Mouse (Mus musculus): ENCODE data around the gene Wdr63. TPM values are rescaled to one million over a fixed set of nuclear protein-coding genes. Genes with fewer than 3 reads are reported as not detected.
A peak's percentile ranks its signal among the peaks of the same experiment; 100 is the strongest.

Wdr63 gene
- total and polyA plus RNA-seq, 3 experiments: 0.53 TPM; not detected in 2

DNA sequence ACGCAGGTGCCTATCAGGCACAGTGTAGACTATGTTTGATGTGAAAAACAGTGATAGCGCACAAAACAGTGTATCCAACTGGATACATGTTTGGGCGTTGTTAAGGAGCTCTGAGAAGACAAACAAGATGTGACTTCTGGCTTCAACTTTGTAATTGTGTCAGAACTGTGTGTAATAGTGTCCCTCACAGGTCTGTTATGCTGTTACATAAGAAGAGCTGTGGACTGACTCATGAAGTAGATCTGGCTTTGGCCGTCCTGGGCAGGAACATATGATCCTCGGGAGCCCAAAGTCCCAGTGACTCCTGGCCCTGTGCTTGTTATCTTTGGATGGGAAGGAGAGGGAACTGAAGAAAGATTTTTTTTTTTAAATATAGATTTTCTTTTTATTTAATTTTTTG lies 112.4 kb downstream of the Wdr63 start:
- intact Hi-C loops (cut with DNase I): no loop called here
- no peak overlapping the region for H3K9ac ChIP-seq (ENCODE audit: low read depth, low read length)
- H3K27ac ChIP-seq: peak overlapping the region; percentile 38
- 40% methylated on average over 5 of the region's 5 CpGs for WGBS
- H3K79me2 ChIP-seq (replicated peaks; ENCODE audit: control insufficient read depth, insufficient read depth, low read length): no peaks in the 10 kb centered on the region
- no peaks in the 10 kb centered on the region; the same call in 1 of the 2 replicates for H3K36me3 ChIP-seq (ENCODE audit: control insufficient read depth, insufficient read depth, low read length)
- H3K4me1 ChIP-seq (ENCODE audit: control insufficient read depth, insufficient read depth, low read length): no peaks in the 10 kb centered on the region; the same call in none of the 2 replicates
- no peaks in the 10 kb centered on the region for H3K27me3 ChIP-seq (ENCODE audit: control insufficient read depth, insufficient read depth, low read length)
- 0 out of 2 replicates have a peak, but pooled peaks have one; percentile 33 for TF ChIP-seq EP300 (IDR thresholded peaks at IDR 0.05; ENCODE audit: insufficient read depth, low read depth, low read length)
- no peak for TF ChIP-seq CTCF (IDR thresholded peaks at IDR 0.05)
- DNase-seq: peak in 1 of 2 experiments; percentile 45
- no peak overlapping the region for H3K4me3 ChIP-seq

DNA sequence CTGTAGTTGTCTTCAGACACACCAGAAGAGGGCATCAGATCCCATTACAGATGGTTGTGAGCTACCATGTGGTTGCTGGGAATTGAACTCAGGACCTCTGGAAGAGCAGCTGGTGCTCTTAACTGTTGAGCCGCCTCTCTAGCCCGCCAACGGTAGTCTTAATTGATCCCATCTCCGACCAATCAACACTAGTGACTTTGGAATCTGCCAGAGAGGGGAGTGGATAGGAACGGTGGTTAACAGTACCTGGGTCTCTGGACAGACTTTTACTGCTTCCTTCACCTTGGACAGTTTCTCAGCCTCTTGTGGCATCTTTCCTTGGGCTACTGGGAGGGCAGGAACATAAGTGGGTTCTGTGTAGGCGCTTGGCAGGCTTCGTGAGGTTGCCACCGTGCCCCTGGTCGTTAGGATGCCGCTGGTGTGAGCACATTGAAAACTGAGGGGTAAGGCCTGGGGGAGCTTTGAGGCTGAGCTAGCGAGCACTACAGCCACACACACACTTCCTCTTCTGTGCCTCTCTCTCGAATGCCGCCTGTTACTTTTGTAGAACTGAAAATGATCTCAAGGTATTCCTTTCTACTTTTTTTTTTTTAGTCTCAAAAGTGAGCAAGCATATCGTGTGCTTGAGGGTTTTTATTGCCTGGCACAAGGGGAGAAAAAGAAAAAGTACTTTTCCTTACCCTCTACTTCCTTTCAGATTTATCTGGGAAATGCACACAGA lies 114.3 kb downstream of the Wdr63 start:
- Histone ChIP-seq H3K27ac (no peak overlapping the region; the same call in 1 of the 2 replicates), H3K9ac (ENCODE audit: low read depth, low read length) (no peak overlapping the region), H3K4me3 (no peak overlapping the region), H3K4me1 (ENCODE audit: control insufficient read depth, insufficient read depth, low read length) (no peaks in the 10 kb centered on the region; the same call in none of the 2 replicates), H3K79me2 (replicated peaks; ENCODE audit: control insufficient read depth, insufficient read depth, low read length) (no peaks in the 10 kb centered on the region), H3K27me3 (ENCODE audit: control insufficient read depth, insufficient read depth, low read length) (no peaks in the 10 kb centered on the region), H3K36me3 (ENCODE audit: control insufficient read depth, insufficient read depth, low read length) (no peaks in the 10 kb centered on the region; the same call in 1 of the 2 replicates)
- WGBS: 68% methylated on average over 14 of the region's 14 CpGs
- TF ChIP-seq POLR2A (IDR thresholded peaks at IDR 0.05; ENCODE audit: insufficient read depth, low read depth, low read length) (no peak), EP300 (IDR thresholded peaks at IDR 0.05; ENCODE audit: insufficient read depth, low read depth, low read length) (no peak)
- no peak for DNase-seq
- intact Hi-C loops (cut with DNase I): no loop called here

DNA sequence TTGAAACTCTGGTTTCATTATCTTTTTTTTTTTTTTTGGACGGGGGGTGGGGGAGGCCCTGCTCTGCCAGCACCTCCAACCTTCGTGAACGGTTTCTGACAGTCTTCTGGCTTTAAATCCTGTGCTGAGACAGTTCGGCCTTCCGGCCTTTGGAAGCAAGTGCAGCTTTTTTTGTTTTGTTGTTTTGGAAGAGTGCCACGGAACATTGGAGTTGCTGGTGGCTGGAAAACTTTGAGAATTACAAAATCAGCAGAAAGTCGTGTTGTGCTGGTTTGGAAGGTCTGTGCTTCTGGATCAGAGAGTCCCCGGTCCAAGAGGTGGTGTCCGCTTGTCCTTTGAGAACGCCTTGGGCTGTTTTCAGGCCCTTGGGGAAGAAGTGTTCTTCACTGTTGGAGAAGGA lies 115.1 kb downstream of the Wdr63 start:
- Histone ChIP-seq H3K27ac (peak overlapping the region; percentile 51), H3K36me3 (ENCODE audit: control insufficient read depth, insufficient read depth, low read length) (no peaks in the 10 kb centered on the region; the same call in 1 of the 2 replicates), H3K27me3 (ENCODE audit: control insufficient read depth, insufficient read depth, low read length) (no peaks in the 10 kb centered on the region), H3K4me1 (ENCODE audit: control insufficient read depth, insufficient read depth, low read length) (no peaks in the 10 kb centered on the region; the same call in none of the 2 replicates), H3K4me3 (no peak overlapping the region), H3K9ac (ENCODE audit: low read depth, low read length) (no peak overlapping the region), H3K79me2 (replicated peaks; ENCODE audit: control insufficient read depth, insufficient read depth, low read length) (no peaks in the 10 kb centered on the region)
- TF ChIP-seq CTCF (IDR thresholded peaks at IDR 0.05) (0 out of 2 replicates have a peak, but pooled peaks have one; percentile 2), POLR2A (IDR thresholded peaks at IDR 0.05; ENCODE audit: insufficient read depth, low read depth, low read length) (no peak)
- WGBS: 24% methylated on average over 10 of the region's 10 CpGs
- peak; percentile 46 to 69 for DNase-seq
- intact Hi-C loops (cut with DNase I): no loop called here

DNA sequence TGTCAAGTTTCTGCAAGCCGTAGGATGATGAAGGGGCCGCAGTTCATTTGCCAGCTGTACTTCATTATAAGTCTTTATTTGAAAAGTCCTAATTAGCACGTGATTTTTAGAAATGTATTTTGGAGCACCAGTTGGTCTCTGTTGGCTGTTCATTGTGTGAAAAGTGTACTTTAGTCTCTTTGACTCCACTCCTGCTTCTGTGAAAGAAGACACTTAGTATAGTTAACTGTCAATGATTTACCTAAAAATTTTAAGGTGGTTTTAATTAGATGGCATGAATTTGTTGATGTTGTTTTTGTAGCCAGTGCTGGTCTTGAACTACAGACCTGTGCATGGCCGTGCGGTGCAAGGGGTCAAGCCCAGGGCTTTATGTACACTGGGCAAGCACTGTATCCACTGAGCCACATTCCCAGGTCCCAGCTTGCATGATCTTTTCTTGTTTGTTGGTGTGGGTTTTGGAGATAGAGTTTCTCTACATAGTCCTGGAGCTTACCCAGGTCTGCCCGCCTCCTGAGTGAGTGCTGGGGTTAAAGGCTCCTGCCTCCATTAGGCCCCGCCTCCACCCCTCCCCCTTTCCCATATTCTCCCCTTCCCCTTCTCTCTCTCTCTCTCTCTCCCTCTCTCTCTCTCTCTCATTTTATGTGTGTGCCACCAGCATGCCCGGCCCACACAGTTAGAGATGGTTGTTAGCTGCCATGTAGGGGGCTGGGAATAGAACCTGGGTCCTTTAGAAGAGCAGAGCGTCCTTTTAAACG lies 115.8 kb downstream of the Wdr63 start:
- no peak for DNase-seq
- H3K79me2 ChIP-seq (replicated peaks; ENCODE audit: control insufficient read depth, insufficient read depth, low read length): no peaks in the 10 kb centered on the region
- no peak overlapping the region for H3K9ac ChIP-seq (ENCODE audit: low read depth, low read length)
- H3K36me3 ChIP-seq (ENCODE audit: control insufficient read depth, insufficient read depth, low read length): no peaks in the 10 kb centered on the region; the same call in 1 of the 2 replicates
- no peaks in the 10 kb centered on the region for H3K27me3 ChIP-seq (ENCODE audit: control insufficient read depth, insufficient read depth, low read length)
- 58% methylated on average over 10 of the region's 10 CpGs for WGBS
- no peaks in the 10 kb centered on the region; the same call in none of the 2 replicates for H3K4me1 ChIP-seq (ENCODE audit: control insufficient read depth, insufficient read depth, low read length)
- no peak for TF ChIP-seq EP300 (IDR thresholded peaks at IDR 0.05; ENCODE audit: insufficient read depth, low read depth, low read length)
- H3K4me3 ChIP-seq: peak overlapping the region; percentile 18; the same call in 1 of the 2 replicates
- peak overlapping the region; percentile 31; the same call in 1 of the 2 replicates for H3K27ac ChIP-seq
- intact Hi-C loops (cut with DNase I): no loop called here

DNA sequence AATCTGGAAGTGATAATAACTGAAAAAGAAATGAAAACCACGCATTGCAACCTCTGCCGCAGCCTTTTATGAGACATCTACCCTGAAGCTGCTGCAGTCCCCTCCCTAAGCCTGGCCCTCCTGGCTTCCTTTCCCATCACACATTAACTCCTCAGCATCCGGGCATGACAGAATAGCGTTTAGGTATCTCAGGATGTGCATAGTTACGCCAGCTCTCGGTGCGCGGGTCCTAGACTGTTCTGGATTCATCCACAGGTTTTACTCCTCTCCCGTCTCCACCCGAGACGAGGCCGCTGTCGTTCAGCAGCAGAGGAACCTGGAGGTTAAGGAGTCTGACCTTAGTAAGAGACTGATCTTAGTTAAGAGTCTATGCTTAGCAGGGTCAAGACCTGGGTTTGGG lies 116.8 kb downstream of the Wdr63 start:
- Histone ChIP-seq H3K4me1 (ENCODE audit: control insufficient read depth, insufficient read depth, low read length) (no peaks in the 10 kb centered on the region; the same call in none of the 2 replicates), H3K79me2 (replicated peaks; ENCODE audit: control insufficient read depth, insufficient read depth, low read length) (no peaks in the 10 kb centered on the region), H3K27me3 (ENCODE audit: control insufficient read depth, insufficient read depth, low read length) (no peaks in the 10 kb centered on the region; the same call in 1 of the 2 replicates), H3K9ac (ENCODE audit: low read depth, low read length) (peak overlapping the region; percentile 54), H3K27ac (peak overlapping the region; percentile 21), H3K4me3 (peak overlapping the region; percentile 32; the same call in 1 of the 2 replicates), H3K36me3 (ENCODE audit: control insufficient read depth, insufficient read depth, low read length) (no peaks in the 10 kb centered on the region; the same call in 1 of the 2 replicates)
- 58% methylated on average over 13 of the region's 13 CpGs for WGBS
- DNase-seq: peak in 1 of 2 experiments; percentile 35
- TF ChIP-seq POLR2A (IDR thresholded peaks at IDR 0.05; ENCODE audit: insufficient read depth, low read depth, low read length) (no peak), EP300 (IDR thresholded peaks at IDR 0.05; ENCODE audit: insufficient read depth, low read depth, low read length) (no peak), CTCF (IDR thresholded peaks at IDR 0.05) (no peak)
- intact Hi-C loops (cut with DNase I): no loop called here

Other genes with a start within 250 kb of the Wdr63 start
- gene Bcl10, start 185.3 kb downstream of the Wdr63 start, total RNA-seq (2021): 10 to 100 TPM; 17.7 to 19.3 TPM
- 11.0 and 14.0 TPM in 2 replicates for gene Bcl10, start 185.3 kb downstream of the Wdr63 start, polyA plus RNA-seq (2012; rRNA removed)
- 10 to 100 TPM; 17.9 to 20.8 TPM for gene 2410004B18Rik, start 170.1 kb downstream of the Wdr63 start, total RNA-seq (2021)
- gene 2410004B18Rik, start 170.1 kb downstream of the Wdr63 start, polyA plus RNA-seq (2012; rRNA removed): 9.0 and 9.2 TPM in 2 replicates
- gene Syde2, start 120.3 kb downstream of the Wdr63 start, total RNA-seq (2021): 10 to 100 TPM; 13.8 to 15.8 TPM
- gene Syde2, start 120.3 kb downstream of the Wdr63 start, polyA plus RNA-seq (2012; rRNA removed): 7.5 and 13.4 TPM in 2 replicates
- not detected for gene Mcoln3, start 9.3 kb upstream of the Wdr63 start, total RNA-seq (2021)
- gene Mcoln3, start 9.3 kb upstream of the Wdr63 start, polyA plus RNA-seq (2012; rRNA removed): not detected in 2 replicates
- gene Mcoln2, start 41.7 kb upstream of the Wdr63 start, total RNA-seq (2021): under 1 TPM in 1 of 2 experiments, not detected in 1; 0.18 TPM
- 0.41 TPM in 1 of 2 replicates, not detected in the other for gene Mcoln2, start 41.7 kb upstream of the Wdr63 start, polyA plus RNA-seq (2012; rRNA removed)
- gene Lpar3, start 112.8 kb upstream of the Wdr63 start, total RNA-seq (2021): under 1 TPM; 0.10 to 0.32 TPM
- 0.68 and 1.2 TPM in 2 replicates for gene Lpar3, start 112.8 kb upstream of the Wdr63 start, polyA plus RNA-seq (2012; rRNA removed)

Data from heart, adult 2 months (tissue).